Mouse (Mus musculus): ENCODE measurements around the gene Zc3h8.
A peak's percentile ranks its signal among the peaks of the same experiment; 100 is the strongest.

The Zc3h8 gene

GRCm38 (mm10) chr2:128943538-128944528 lies at the start of gene Zc3h8:
Gene Zc3h8 (minus strand): TSS chr2:128944077.
- DNase-seq (ENCODE audit: inconsistent age in 2 of 2, low spot score in 1 of 2), result peak; percentile 98 to 99

GRCm38 (mm10) chr2:128984746-128985145 lies 40.9 kb upstream of the Zc3h8 start:
- no peak for DNase-seq (ENCODE audit: inconsistent age in 2 of 2, low spot score in 1 of 2)

GRCm38 (mm10) chr2:128975572-128975971 lies 31.7 kb upstream of the Zc3h8 start:
- DNase-seq (ENCODE audit: inconsistent age in 2 of 2, low spot score in 1 of 2), result no peak

- DNase-seq (ENCODE audit: inconsistent age in 2 of 2, low spot score in 1 of 2), result peak in 1 of 2 experiments; percentile 59
Observed at GRCm38 (mm10) chr2:128972301-128972700, 28.4 kb upstream of the Zc3h8 start.

GRCm38 (mm10) chr2:128968475-128969083 lies 24.7 kb upstream of the Zc3h8 start:
- no peak for DNase-seq (ENCODE audit: inconsistent age in 2 of 2, low spot score in 1 of 2)

GRCm38 (mm10) chr2:128967661-128968441 lies 24.0 kb upstream of the Zc3h8 start, which contains the start of gene Gm10762:
Gene Gm10762 (minus strand): TSS chr2:128967725.
- peak; percentile 87 to 96 for DNase-seq (ENCODE audit: inconsistent age in 2 of 2, low spot score in 1 of 2)

GRCm38 (mm10) chr2:128966641-128967580 lies 23.0 kb upstream of the Zc3h8 start, which contains the start of gene Zc3h6:
Gene Zc3h6 (plus strand): TSS chr2:128967402.
- peak; percentile 99 to 100 for DNase-seq (ENCODE audit: inconsistent age in 2 of 2, low spot score in 1 of 2)

GRCm38 (mm10) chr2:128966236-128966635 lies 22.4 kb upstream of the Zc3h8 start:
- DNase-seq (ENCODE audit: inconsistent age in 2 of 2, low spot score in 1 of 2), result no peak

- no peak for DNase-seq (ENCODE audit: inconsistent age in 2 of 2, low spot score in 1 of 2)
Observed at GRCm38 (mm10) chr2:128965505-128966105, 21.7 kb upstream of the Zc3h8 start.

GRCm38 (mm10) chr2:128954186-128954585 lies 10.3 kb upstream of the Zc3h8 start:
- DNase-seq (ENCODE audit: inconsistent age in 2 of 2, low spot score in 1 of 2), result no peak

GRCm38 (mm10) chr2:128947962-128948588 lies 4.2 kb upstream of the Zc3h8 start:
- DNase-seq (ENCODE audit: inconsistent age in 2 of 2, low spot score in 1 of 2), result peak; percentile 27 to 78

- peak in 1 of 2 experiments; percentile 42 for DNase-seq (ENCODE audit: inconsistent age in 2 of 2, low spot score in 1 of 2)
Observed at GRCm38 (mm10) chr2:128936256-128936655, 7.6 kb downstream of the Zc3h8 start.

- no peak for DNase-seq (ENCODE audit: inconsistent age in 2 of 2, low spot score in 1 of 2)
Observed at GRCm38 (mm10) chr2:128930704-128931103, 13.2 kb downstream of the Zc3h8 start.

- DNase-seq (ENCODE audit: inconsistent age in 2 of 2, low spot score in 1 of 2), result no peak
Observed at GRCm38 (mm10) chr2:128928446-128928845, 15.4 kb downstream of the Zc3h8 start.

- no peak for DNase-seq (ENCODE audit: inconsistent age in 2 of 2, low spot score in 1 of 2)
Observed at GRCm38 (mm10) chr2:128924799-128925198, 19.1 kb downstream of the Zc3h8 start.

- no peak for DNase-seq (ENCODE audit: inconsistent age in 2 of 2, low spot score in 1 of 2)
Observed at GRCm38 (mm10) chr2:128916528-128916927, 27.3 kb downstream of the Zc3h8 start.

GRCm38 (mm10) chr2:128914978-128915377 lies 28.9 kb downstream of the Zc3h8 start:
- DNase-seq (ENCODE audit: inconsistent age in 2 of 2, low spot score in 1 of 2), result no peak

- DNase-seq (ENCODE audit: inconsistent age in 2 of 2, low spot score in 1 of 2), result peak; percentile 42 to 79
Observed at GRCm38 (mm10) chr2:128903661-128904060, 40.2 kb downstream of the Zc3h8 start.

GRCm38 (mm10) chr2:128902843-128903242 lies 41.0 kb downstream of the Zc3h8 start:
- DNase-seq (ENCODE audit: inconsistent age in 2 of 2, low spot score in 1 of 2), result peak in 1 of 2 experiments; percentile 22
